Comparison of ENCODE assay signal across 8 mouse cellular contexts in the genomic region with DNA sequence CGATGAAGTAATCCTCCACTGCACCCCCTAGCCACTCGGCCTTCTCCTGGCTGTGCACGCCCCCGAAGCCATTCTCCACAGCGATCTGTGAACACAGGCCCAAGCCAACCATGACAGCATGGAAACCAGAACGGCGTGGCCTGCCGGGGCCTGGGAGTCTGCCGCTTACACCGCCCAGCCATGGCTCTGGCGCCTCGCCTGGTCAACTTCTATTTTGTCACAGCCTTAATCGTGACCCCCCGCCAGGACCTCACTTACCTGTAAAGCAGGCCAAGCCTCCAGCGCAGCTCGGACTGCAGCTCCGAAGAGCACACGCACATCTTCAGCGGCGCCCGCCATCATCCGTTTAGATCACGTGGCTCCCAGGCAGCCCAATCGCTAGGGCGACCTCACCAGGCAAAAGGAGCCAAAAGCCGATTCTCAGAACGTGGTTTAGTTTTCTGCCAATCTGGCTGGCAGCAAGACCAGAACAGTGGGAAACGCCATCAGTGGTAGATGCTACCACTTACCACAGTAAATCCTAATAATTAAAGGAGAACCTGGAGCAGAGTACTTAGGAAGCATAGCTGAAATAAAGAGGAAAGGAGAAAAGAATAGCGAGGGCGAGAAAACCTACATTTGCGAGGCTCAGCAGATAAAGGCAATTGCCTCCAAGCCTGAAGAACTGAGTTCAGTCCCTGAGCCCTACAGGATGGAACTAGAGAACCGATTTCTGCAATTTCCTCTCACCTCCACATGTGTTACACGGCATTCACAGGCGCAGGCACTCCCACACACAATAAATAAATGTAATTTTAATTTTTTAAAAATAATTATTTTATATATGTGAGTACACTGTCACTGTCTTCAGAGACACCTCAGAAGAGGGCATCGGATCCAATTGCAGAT. TPM values are rescaled to one million over a fixed set of nuclear protein-coding genes. Genes with fewer than 3 reads are reported as not detected.
A peak's percentile ranks its signal among the peaks of the same experiment; 100 is the strongest.
DNase-seq lines count a peak whose midpoint lies in the region; ATAC-seq and TF ChIP-seq lines count a peak whose summit lies in the region.

Gene Tsr2 (minus strand): TSS at position 373 of the 888 bp plus-strand sequence.

- TF ChIP-seq POLR2A in myocyte (IDR thresholded peaks at IDR 0.05; ENCODE audit: insufficient read length, low read depth), result peak; percentile 67

- H3K27ac ChIP-seq in heart, embryonic 10.5 days, result peak within 1 kb of the TSS; percentile 85
- H3K27ac ChIP-seq in kidney, embryonic 15.5 days, result peak within 1 kb of the TSS; percentile 62; the same call in 1 of the 2 replicates

- H3K27me3 ChIP-seq in C2C12 (ENCODE audit: control insufficient read depth, insufficient read depth, insufficient read length) (no peaks in the 10 kb centered on the region), myocyte (ENCODE audit: control insufficient read depth, insufficient read depth, insufficient read length) (no peaks in the 10 kb centered on the region)
- H3K27me3 ChIP-seq in heart, embryonic 10.5 days (ENCODE audit: insufficient read depth, poor library complexity, severe bottlenecking), result no peaks in the 10 kb centered on the region
- H3K27me3 ChIP-seq in kidney, embryonic 15.5 days, result 0 out of 2 replicates have a peak, but pooled peaks cover 5% of the 10 kb centered on the region
- H3K27me3 ChIP-seq in splenic B cell, adult 2 months (ENCODE audit: control insufficient read depth, insufficient read depth, low read length, poor library complexity, severe bottlenecking), result no peaks in the 10 kb centered on the region

- H3K9me3 ChIP-seq in heart, embryonic 10.5 days, result no peaks in the 10 kb centered on the region
- no peaks in the 10 kb centered on the region for H3K9me3 ChIP-seq in kidney, embryonic 15.5 days (replicated peaks)

- no peak for TF ChIP-seq CTCF in C2C12 (IDR thresholded peaks at IDR 0.05; ENCODE audit: control insufficient read depth, insufficient read depth, insufficient read length)

- peaks cover 20% of the 10 kb centered on the region for H3K79me3 ChIP-seq in C2C12 (ENCODE audit: low read depth)

- peaks cover 4% of the 10 kb centered on the region for H3K36me3 ChIP-seq in C2C12 (ENCODE audit: control insufficient read depth, insufficient read depth)
- H3K36me3 ChIP-seq in heart, embryonic 10.5 days, result no peaks in the 10 kb centered on the region
- H3K36me3 ChIP-seq in kidney, embryonic 15.5 days, result no peaks in the 10 kb centered on the region
- no peaks in the 10 kb centered on the region for H3K36me3 ChIP-seq in myocyte (ENCODE audit: control insufficient read depth, insufficient read depth)
- no peaks in the 10 kb centered on the region for H3K36me3 ChIP-seq in splenic B cell, adult 2 months (ENCODE audit: control insufficient read depth, insufficient read depth, low read length, poor library complexity, severe bottlenecking)

- no peaks in the 10 kb centered on the region; the same call in 1 of the 2 replicates for H3K4me1 ChIP-seq in heart, embryonic 10.5 days
- peaks cover 6% of the 10 kb centered on the region; the same call in 1 of the 2 replicates for H3K4me1 ChIP-seq in kidney, embryonic 15.5 days

- H3K4me3 ChIP-seq in C2C12 (ENCODE audit: insufficient read depth, poor library complexity, severe bottlenecking), result peak within 1 kb of the TSS; percentile 48
- H3K4me3 ChIP-seq in heart, embryonic 10.5 days, result peak within 1 kb of the TSS; percentile 69
- H3K4me3 ChIP-seq in kidney, embryonic 15.5 days (replicated peaks), result peak within 1 kb of the TSS; percentile 62
- H3K4me3 ChIP-seq in myocyte, result peak within 1 kb of the TSS; percentile 48

- 25% methylated on average over 35 of the region's 35 CpGs for WGBS in heart, embryonic 10.5 days
- 23% methylated on average over 35 of the region's 35 CpGs for WGBS in kidney, embryonic 15.5 days

- H3K9ac ChIP-seq in kidney, embryonic 15.5 days, result peak within 1 kb of the TSS; percentile 67

- H3K79me2 ChIP-seq in C2C12 (ENCODE audit: control insufficient read depth, insufficient read depth) (peaks cover 36% of the 10 kb centered on the region), myocyte (ENCODE audit: control insufficient read depth, insufficient read depth) (peaks cover 19% of the 10 kb centered on the region)

- H3K4me2 ChIP-seq in kidney, embryonic 15.5 days, result peak within 1 kb of the TSS; percentile 57
- peak within 1 kb of the TSS; percentile 71 for H3K4me2 ChIP-seq in myocyte (ENCODE audit: low read depth)

- peak; percentile 99 for ATAC-seq in erythroblast, adult 5-6 weeks (replicated peaks; ENCODE audit: low FRiP score, poor library complexity, severe bottlenecking)
- ATAC-seq in kidney, embryonic 15.5 days (replicated peaks; ENCODE audit: low FRiP score), result peak; percentile 94

- H3ac ChIP-seq in C2C12 (ENCODE audit: control insufficient read depth, insufficient read length, low read depth) (peak within 1 kb of the TSS; percentile 72), myocyte (ENCODE audit: control insufficient read depth, insufficient read length) (peak within 1 kb of the TSS; percentile 5)

- DNase-seq in brain, adult 2 months (ENCODE audit: low read depth, low spot score), result peak; percentile 94
- DNase-seq in heart, embryonic 10.5 days (ENCODE audit: low spot score), result peak; percentile 90
- peak; percentile 76 for DNase-seq in liver
- DNase-seq in splenic B cell, adult 2 months (ENCODE audit: low read depth, low spot score), result peak; percentile 79

TF ChIP-seq in C2C12, 6 proteins besides CTCF, POLR2A, EP300 and RAD21:
- TF ChIP-seq MYOG (IDR thresholded peaks at IDR 0.05; ENCODE audit: control insufficient read depth, extremely low read depth, insufficient read length), result no peak
- TF ChIP-seq CEBPB (IDR thresholded peaks at IDR 0.05; ENCODE audit: low read depth), result no peak
- TF ChIP-seq MAX (IDR thresholded peaks at IDR 0.05), result peak; percentile 82
- TF ChIP-seq FOSL1 (IDR thresholded peaks at IDR 0.05; ENCODE audit: insufficient read depth, low read length, poor library complexity, severe bottlenecking), result no peak
- no peak for TF ChIP-seq MYOD1 (IDR thresholded peaks at IDR 0.05; ENCODE audit: control insufficient read depth, insufficient read length, low read depth)
- peak; percentile 92 for TF ChIP-seq USF1 (IDR thresholded peaks at IDR 0.05; ENCODE audit: low read depth)

TF ChIP-seq in myocyte, 11 proteins besides CTCF, POLR2A, EP300 and RAD21:
- TF ChIP-seq MYOD1 (IDR thresholded peaks at IDR 0.05; ENCODE audit: control insufficient read depth in 1 of 3, insufficient read length in 2 of 3, low read depth in 2 of 3) (no peak), USF1 (IDR thresholded peaks at IDR 0.05; ENCODE audit: low read depth) (peak; percentile 96), POLR2AphosphoS2 (IDR thresholded peaks at IDR 0.05; ENCODE audit: insufficient read length, low read depth) (peak; percentile 54), SRF (IDR thresholded peaks at IDR 0.05; ENCODE audit: control insufficient read depth, insufficient read length, low read depth) (no peak), CEBPB (IDR thresholded peaks at IDR 0.05; ENCODE audit: insufficient read depth, poor library complexity, severe bottlenecking) (no peak), E2F4 (IDR thresholded peaks at IDR 0.05; ENCODE audit: insufficient read depth) (peak; percentile 56)
TF ChIP-seq in myocyte: peak in this region for 3.

RNA-seq across cellular contexts. Expression of gene Tsr2, which starts in this region (rescaled TPM):
- polyA plus RNA-seq in C2C12 (2012; fragmentation: generic; extraction: Trizol) (26.5 TPM), myocyte (2012; fragmentation: generic; extraction: Trizol) (13.7 TPM)
- total RNA-seq in erythroblast, adult 5-6 weeks (2015; ENCODE audit: low replicate concordance), result 0.38 and 1.5 TPM in 2 replicates
- 2.5 and 3.2 TPM in 2 replicates for total RNA-seq in erythroblast, adult 5-6 weeks (2017; ENCODE audit: low replicate concordance)
- 26.8 and 40.7 TPM in 2 replicates for polyA plus RNA-seq in heart, embryonic 10.5 days (2016; fragmentation: Nextera tagmentation; extraction: Ambion mirVana)
- polyA plus RNA-seq in kidney, embryonic 15.5 days (2015; fragmentation: Nextera tagmentation; extraction: Ambion mirVana), result 38.6 and 43.2 TPM in 2 replicates

Comparison
In these comparisons a context has a peak if more than half of its experiments do, and no peak if none do; other contexts are left out.
1. Peak in every context shown above with its lines: DNase-seq, ATAC-seq, H3K4me3 ChIP-seq and H3K27ac ChIP-seq.